Mouse (Mus musculus): ENCODE data around the gene Rtraf. TPM values are rescaled to one million over a fixed set of nuclear protein-coding genes. Genes with fewer than 3 reads are reported as not detected.

The Rtraf gene
- polyA plus RNA-seq, 1 experiment from 2014 or later: 135 TPM

GRCm38 (mm10) chr14:19821686-19822085 is 1.9 kb downstream of the Rtraf start:
- no peak overlapping the region for H3K4me3 ChIP-seq

GRCm38 (mm10) chr14:19817949-19818348 is 5.7 kb downstream of the Rtraf start:
- Histone ChIP-seq H3K4me1 (peaks cover 6% of the 10 kb centered on the region), H3K9me3 (no peaks in the 10 kb centered on the region), H3K4me2 (no peak overlapping the region), H3K4me3 (no peak overlapping the region), H3K36me3 (replicated peaks) (peaks cover 50% of the 10 kb centered on the region), H3K27ac (no peak overlapping the region), H3K27me3 (replicated peaks) (no peaks in the 10 kb centered on the region), H3K9ac (no peak overlapping the region)
- peak; percentile 62; the same call in 1 of the 2 replicates for ATAC-seq (replicated peaks)
- 11% methylated on average over 1 of the region's 1 CpGs for WGBS

More at GRCm38 (mm10) chr14:19821686-19822085, 1.9 kb downstream of the Rtraf start:
- H3K27me3 ChIP-seq (replicated peaks): no peaks in the 10 kb centered on the region
- H3K9me3 ChIP-seq: no peaks in the 10 kb centered on the region
- H3K9ac ChIP-seq: no peak overlapping the region
- no peak for ATAC-seq (replicated peaks)
- H3K36me3 ChIP-seq (replicated peaks): peaks cover 23% of the 10 kb centered on the region
- H3K27ac ChIP-seq: no peak overlapping the region
- H3K4me1 ChIP-seq: peaks cover 26% of the 10 kb centered on the region
- no peak overlapping the region for H3K4me2 ChIP-seq
- WGBS: 96% methylated on average over 5 of the region's 5 CpGs

- Histone ChIP-seq H3K36me3 (replicated peaks) (peaks cover 42% of the 10 kb centered on the region), H3K9me3 (no peaks in the 10 kb centered on the region), H3K4me1 (no peaks in the 10 kb centered on the region), H3K27me3 (replicated peaks) (no peaks in the 10 kb centered on the region), H3K27ac (no peak overlapping the region), H3K4me3 (no peak overlapping the region), H3K4me2 (no peak overlapping the region), H3K9ac (no peak overlapping the region)
- no peak for ATAC-seq (replicated peaks)
- 92% methylated on average over 2 of the region's 2 CpGs for WGBS
Measured at GRCm38 (mm10) chr14:19813061-19813460, 10.6 kb downstream of the Rtraf start.

- Histone ChIP-seq H3K27me3 (replicated peaks) (no peaks in the 10 kb centered on the region), H3K4me2 (no peak overlapping the region), H3K9ac (no peak overlapping the region), H3K4me3 (no peak overlapping the region), H3K9me3 (no peaks in the 10 kb centered on the region), H3K4me1 (no peaks in the 10 kb centered on the region), H3K36me3 (replicated peaks) (peaks cover 25% of the 10 kb centered on the region), H3K27ac (no peak overlapping the region)
- ATAC-seq (replicated peaks): no peak
- WGBS: 75% methylated on average over 10 of the region's 10 CpGs
Measured at GRCm38 (mm10) chr14:19809934-19810333, 13.7 kb downstream of the Rtraf start.

- no peaks in the 10 kb centered on the region for H3K27me3 ChIP-seq (replicated peaks)
- no peak overlapping the region for H3K27ac ChIP-seq
- no peak overlapping the region for H3K4me2 ChIP-seq
- peaks cover 12% of the 10 kb centered on the region; the same call in 1 of the 2 replicates for H3K36me3 ChIP-seq (replicated peaks)
- no peak overlapping the region for H3K4me3 ChIP-seq
- no peaks in the 10 kb centered on the region for H3K9me3 ChIP-seq
- WGBS: 87% methylated on average over 2 of the region's 2 CpGs
- H3K4me1 ChIP-seq: no peaks in the 10 kb centered on the region
- ATAC-seq (replicated peaks): no peak
- H3K9ac ChIP-seq: no peak overlapping the region
Measured at GRCm38 (mm10) chr14:19807858-19808257, 15.8 kb downstream of the Rtraf start.

- Histone ChIP-seq H3K9me3 (no peaks in the 10 kb centered on the region), H3K9ac (no peak overlapping the region), H3K27ac (no peak overlapping the region), H3K36me3 (replicated peaks) (peaks cover 9% of the 10 kb centered on the region; the same call in 1 of the 2 replicates), H3K27me3 (replicated peaks) (no peaks in the 10 kb centered on the region), H3K4me2 (no peak overlapping the region), H3K4me3 (no peak overlapping the region), H3K4me1 (no peaks in the 10 kb centered on the region)
- 83% methylated on average over 3 of the region's 3 CpGs for WGBS
- ATAC-seq (replicated peaks): no peak
Measured at GRCm38 (mm10) chr14:19807339-19807738, 16.3 kb downstream of the Rtraf start.

- no peak overlapping the region for H3K27ac ChIP-seq
- no peaks in the 10 kb centered on the region for H3K36me3 ChIP-seq (replicated peaks)
- H3K9ac ChIP-seq: no peak overlapping the region
- 48% methylated on average over 10 of the region's 10 CpGs for WGBS
- H3K4me2 ChIP-seq: no peak overlapping the region
- ATAC-seq (replicated peaks): no peak
- no peaks in the 10 kb centered on the region for H3K27me3 ChIP-seq (replicated peaks)
- H3K4me3 ChIP-seq: no peak overlapping the region
- H3K9me3 ChIP-seq: no peaks in the 10 kb centered on the region
- no peaks in the 10 kb centered on the region for H3K4me1 ChIP-seq
Measured at GRCm38 (mm10) chr14:19803623-19804022, 20.0 kb downstream of the Rtraf start.

- Histone ChIP-seq H3K4me3 (no peak overlapping the region), H3K27ac (no peak overlapping the region), H3K36me3 (replicated peaks) (no peaks in the 10 kb centered on the region), H3K9ac (no peak overlapping the region), H3K9me3 (no peaks in the 10 kb centered on the region), H3K27me3 (replicated peaks) (no peaks in the 10 kb centered on the region), H3K4me2 (no peak overlapping the region), H3K4me1 (no peaks in the 10 kb centered on the region)
- WGBS: 55% methylated on average over 4 of the region's 4 CpGs
- no peak for ATAC-seq (replicated peaks)
Measured at GRCm38 (mm10) chr14:19803222-19803621, 20.4 kb downstream of the Rtraf start.

GRCm38 (mm10) chr14:19801474-19802215 is 22.0 kb downstream of the Rtraf start:
- Histone ChIP-seq H3K9ac (no peak overlapping the region), H3K4me1 (no peaks in the 10 kb centered on the region), H3K27me3 (replicated peaks) (no peaks in the 10 kb centered on the region), H3K9me3 (no peaks in the 10 kb centered on the region), H3K4me2 (no peak overlapping the region), H3K36me3 (replicated peaks) (no peaks in the 10 kb centered on the region), H3K27ac (no peak overlapping the region), H3K4me3 (no peak overlapping the region)
- WGBS: 80% methylated on average over 8 of the region's 8 CpGs
- no peak for ATAC-seq (replicated peaks)

GRCm38 (mm10) chr14:19800485-19800884 is 23.1 kb downstream of the Rtraf start:
- Histone ChIP-seq H3K4me1 (no peaks in the 10 kb centered on the region), H3K27me3 (replicated peaks) (no peaks in the 10 kb centered on the region), H3K27ac (no peak overlapping the region), H3K4me2 (no peak overlapping the region), H3K4me3 (no peak overlapping the region), H3K9me3 (no peaks in the 10 kb centered on the region), H3K9ac (no peak overlapping the region), H3K36me3 (replicated peaks) (no peaks in the 10 kb centered on the region)
- ATAC-seq (replicated peaks): no peak
- 48% methylated on average over 2 of the region's 2 CpGs for WGBS

- Histone ChIP-seq H3K4me3 (no peak overlapping the region), H3K9ac (no peak overlapping the region), H3K36me3 (replicated peaks) (no peaks in the 10 kb centered on the region), H3K4me1 (no peaks in the 10 kb centered on the region), H3K27me3 (replicated peaks) (no peaks in the 10 kb centered on the region), H3K27ac (no peak overlapping the region), H3K4me2 (no peak overlapping the region), H3K9me3 (no peaks in the 10 kb centered on the region)
- no peak for ATAC-seq (replicated peaks)
- WGBS: 91% methylated on average over 18 of the region's 18 CpGs
Measured at GRCm38 (mm10) chr14:19796541-19797304, 26.9 kb downstream of the Rtraf start.

- H3K4me2 ChIP-seq: no peak overlapping the region
- no peak for ATAC-seq (replicated peaks)
- no peaks in the 10 kb centered on the region for H3K9me3 ChIP-seq
- WGBS: 74% methylated on average over 4 of the region's 4 CpGs
- H3K4me3 ChIP-seq: no peak overlapping the region
- no peaks in the 10 kb centered on the region for H3K36me3 ChIP-seq (replicated peaks)
- no peak overlapping the region for H3K9ac ChIP-seq
- H3K27me3 ChIP-seq (replicated peaks): no peaks in the 10 kb centered on the region
- no peak overlapping the region for H3K27ac ChIP-seq
- no peaks in the 10 kb centered on the region for H3K4me1 ChIP-seq
Measured at GRCm38 (mm10) chr14:19794881-19795280, 28.7 kb downstream of the Rtraf start.

Data from midbrain, embryonic 15.5 days (tissue).